Mouse (Mus musculus): ENCODE results near the gene Lypd6b. TPM values are rescaled to one million over a fixed set of nuclear protein-coding genes. Genes with fewer than 3 reads are reported as not detected.

Lypd6b gene
- polyA plus RNA-seq, 1 experiment, result 10.7 TPM

- Histone ChIP-seq H3K27ac (ENCODE audit: insufficient read depth, low read length) (no peak overlapping the region), H3K4me3 (replicated peaks; ENCODE audit: insufficient read depth, low read depth, low read length) (no peak overlapping the region), H3K4me1 (ENCODE audit: control insufficient read depth, insufficient read depth, low read length) (no peaks in the 10 kb centered on the region; the same call in 1 of the 2 replicates), H3K27me3 (ENCODE audit: control insufficient read depth, insufficient read depth, low read length) (no peaks in the 10 kb centered on the region)
- DNase-seq, result no peak
- TF ChIP-seq POLR2A (IDR thresholded peaks at IDR 0.05; ENCODE audit: borderline replicate concordance, insufficient read depth, low read length) (no peak), CTCF (IDR thresholded peaks at IDR 0.05; ENCODE audit: borderline replicate concordance, insufficient read depth, low read depth, low read length) (no peak)
Measured at GRCm38 (mm10) chr2:49774180-49774579, 13.3 kb upstream of the Lypd6b start.

- TF ChIP-seq POLR2A (IDR thresholded peaks at IDR 0.05; ENCODE audit: borderline replicate concordance, insufficient read depth, low read length), result no peak
- TF ChIP-seq CTCF (IDR thresholded peaks at IDR 0.05; ENCODE audit: borderline replicate concordance, insufficient read depth, low read depth, low read length), result no peak
- no peak for DNase-seq
- Histone ChIP-seq H3K27ac (ENCODE audit: insufficient read depth, low read length) (no peak overlapping the region), H3K27me3 (ENCODE audit: control insufficient read depth, insufficient read depth, low read length) (no peaks in the 10 kb centered on the region), H3K4me1 (ENCODE audit: control insufficient read depth, insufficient read depth, low read length) (no peaks in the 10 kb centered on the region), H3K4me3 (replicated peaks; ENCODE audit: insufficient read depth, low read depth, low read length) (no peak overlapping the region)
- 82% methylated on average over 4 of the region's 4 CpGs for WGBS
Measured at GRCm38 (mm10) chr2:49775187-49775586, 12.3 kb upstream of the Lypd6b start.

GRCm38 (mm10) chr2:49775735-49776134, 11.8 kb upstream of the Lypd6b start:
- Histone ChIP-seq H3K4me1 (ENCODE audit: control insufficient read depth, insufficient read depth, low read length) (no peaks in the 10 kb centered on the region), H3K27me3 (ENCODE audit: control insufficient read depth, insufficient read depth, low read length) (no peaks in the 10 kb centered on the region), H3K27ac (ENCODE audit: insufficient read depth, low read length) (no peak overlapping the region), H3K4me3 (replicated peaks; ENCODE audit: insufficient read depth, low read depth, low read length) (no peak overlapping the region)
- no peak for DNase-seq
- TF ChIP-seq CTCF (IDR thresholded peaks at IDR 0.05; ENCODE audit: borderline replicate concordance, insufficient read depth, low read depth, low read length) (peak; percentile 14; the same call in 1 of the 2 replicates), POLR2A (IDR thresholded peaks at IDR 0.05; ENCODE audit: borderline replicate concordance, insufficient read depth, low read length) (no peak)

GRCm38 (mm10) chr2:49776407-49776806, 11.1 kb upstream of the Lypd6b start:
- no peaks in the 10 kb centered on the region for H3K4me1 ChIP-seq (ENCODE audit: control insufficient read depth, insufficient read depth, low read length)
- H3K4me3 ChIP-seq (replicated peaks; ENCODE audit: insufficient read depth, low read depth, low read length), result no peak overlapping the region
- H3K27ac ChIP-seq (ENCODE audit: insufficient read depth, low read length), result no peak overlapping the region
- TF ChIP-seq POLR2A (IDR thresholded peaks at IDR 0.05; ENCODE audit: borderline replicate concordance, insufficient read depth, low read length) (no peak), CTCF (IDR thresholded peaks at IDR 0.05; ENCODE audit: borderline replicate concordance, insufficient read depth, low read depth, low read length) (no peak)
- no peak for DNase-seq
- 86% methylated on average over 4 of the region's 4 CpGs for WGBS
- no peaks in the 10 kb centered on the region for H3K27me3 ChIP-seq (ENCODE audit: control insufficient read depth, insufficient read depth, low read length)

GRCm38 (mm10) chr2:49788051-49788418, 547 bp downstream of the Lypd6b start:
- DNase-seq, result no peak

GRCm38 (mm10) chr2:49788643-49789042, 1.2 kb downstream of the Lypd6b start:
- TF ChIP-seq POLR2A (IDR thresholded peaks at IDR 0.05; ENCODE audit: borderline replicate concordance, insufficient read depth, low read length) (no peak), CTCF (IDR thresholded peaks at IDR 0.05; ENCODE audit: borderline replicate concordance, insufficient read depth, low read depth, low read length) (no peak)
- no peak overlapping the region for H3K4me3 ChIP-seq (replicated peaks; ENCODE audit: insufficient read depth, low read depth, low read length)
- H3K27ac ChIP-seq (ENCODE audit: insufficient read depth, low read length), result no peak overlapping the region
- H3K27me3 ChIP-seq (ENCODE audit: control insufficient read depth, insufficient read depth, low read length), result no peaks in the 10 kb centered on the region
- H3K4me1 ChIP-seq (ENCODE audit: control insufficient read depth, insufficient read depth, low read length), result no peaks in the 10 kb centered on the region; the same call in 1 of the 2 replicates
- WGBS, result 63% methylated on average over 3 of the region's 3 CpGs
- DNase-seq, result no peak

More at GRCm38 (mm10) chr2:49788051-49788418, 547 bp downstream of the Lypd6b start:
- WGBS, result 5% methylated on average over 14 of the region's 14 CpGs
- Histone ChIP-seq H3K27ac (ENCODE audit: insufficient read depth, low read length) (no peak overlapping the region), H3K4me1 (ENCODE audit: control insufficient read depth, insufficient read depth, low read length) (no peaks in the 10 kb centered on the region; the same call in 1 of the 2 replicates), H3K27me3 (ENCODE audit: control insufficient read depth, insufficient read depth, low read length) (no peaks in the 10 kb centered on the region), H3K4me3 (replicated peaks; ENCODE audit: insufficient read depth, low read depth, low read length) (peak overlapping the region; percentile 43)
- TF ChIP-seq POLR2A (IDR thresholded peaks at IDR 0.05; ENCODE audit: borderline replicate concordance, insufficient read depth, low read length) (no peak), CTCF (IDR thresholded peaks at IDR 0.05; ENCODE audit: borderline replicate concordance, insufficient read depth, low read depth, low read length) (no peak)

GRCm38 (mm10) chr2:49789078-49789477, 1.6 kb downstream of the Lypd6b start:
- DNase-seq, result no peak
- WGBS, result 60% methylated on average over 6 of the region's 6 CpGs
- TF ChIP-seq POLR2A (IDR thresholded peaks at IDR 0.05; ENCODE audit: borderline replicate concordance, insufficient read depth, low read length), result no peak
- TF ChIP-seq CTCF (IDR thresholded peaks at IDR 0.05; ENCODE audit: borderline replicate concordance, insufficient read depth, low read depth, low read length), result no peak
- Histone ChIP-seq H3K27ac (ENCODE audit: insufficient read depth, low read length) (no peak overlapping the region), H3K27me3 (ENCODE audit: control insufficient read depth, insufficient read depth, low read length) (no peaks in the 10 kb centered on the region), H3K4me3 (replicated peaks; ENCODE audit: insufficient read depth, low read depth, low read length) (no peak overlapping the region), H3K4me1 (ENCODE audit: control insufficient read depth, insufficient read depth, low read length) (no peaks in the 10 kb centered on the region; the same call in 1 of the 2 replicates)

- TF ChIP-seq POLR2A (IDR thresholded peaks at IDR 0.05; ENCODE audit: borderline replicate concordance, insufficient read depth, low read length), result no peak
- no peak for TF ChIP-seq CTCF (IDR thresholded peaks at IDR 0.05; ENCODE audit: borderline replicate concordance, insufficient read depth, low read depth, low read length)
- no peak for DNase-seq
- Histone ChIP-seq H3K27ac (ENCODE audit: insufficient read depth, low read length) (no peak overlapping the region), H3K4me3 (replicated peaks; ENCODE audit: insufficient read depth, low read depth, low read length) (no peak overlapping the region), H3K4me1 (ENCODE audit: control insufficient read depth, insufficient read depth, low read length) (no peaks in the 10 kb centered on the region; the same call in 1 of the 2 replicates), H3K27me3 (ENCODE audit: control insufficient read depth, insufficient read depth, low read length) (no peaks in the 10 kb centered on the region)
- WGBS, result 70% methylated on average over 5 of the region's 5 CpGs
Measured at GRCm38 (mm10) chr2:49789504-49789903, 2.0 kb downstream of the Lypd6b start.

Data from cerebellum, adult 2 months (tissue).